Mouse (Mus musculus): ENCODE measurements around the gene Cd81.

Gene Cd81

GRCm38 (mm10) chr7:143052626-143053007, at the start of gene Cd81:
Cd81 (plus strand) TSS chr7:143052739.
- peak; percentile 62 for DNase-seq (ENCODE audit: low read depth, low spot score)

GRCm38 (mm10) chr7:143004727-143005343, 47.7 kb upstream of the Cd81 start, which contains the start of gene Tspan32:
Tspan32 (plus strand) TSS chr7:143005046.
- DNase-seq (ENCODE audit: low read depth, low spot score): no peak

GRCm38 (mm10) chr7:143005344-143006096, 47.0 kb upstream of the Cd81 start:
- DNase-seq (ENCODE audit: low read depth, low spot score): no peak

GRCm38 (mm10) chr7:143006097-143006755, 46.3 kb upstream of the Cd81 start:
- no peak for DNase-seq (ENCODE audit: low read depth, low spot score)

DNA sequence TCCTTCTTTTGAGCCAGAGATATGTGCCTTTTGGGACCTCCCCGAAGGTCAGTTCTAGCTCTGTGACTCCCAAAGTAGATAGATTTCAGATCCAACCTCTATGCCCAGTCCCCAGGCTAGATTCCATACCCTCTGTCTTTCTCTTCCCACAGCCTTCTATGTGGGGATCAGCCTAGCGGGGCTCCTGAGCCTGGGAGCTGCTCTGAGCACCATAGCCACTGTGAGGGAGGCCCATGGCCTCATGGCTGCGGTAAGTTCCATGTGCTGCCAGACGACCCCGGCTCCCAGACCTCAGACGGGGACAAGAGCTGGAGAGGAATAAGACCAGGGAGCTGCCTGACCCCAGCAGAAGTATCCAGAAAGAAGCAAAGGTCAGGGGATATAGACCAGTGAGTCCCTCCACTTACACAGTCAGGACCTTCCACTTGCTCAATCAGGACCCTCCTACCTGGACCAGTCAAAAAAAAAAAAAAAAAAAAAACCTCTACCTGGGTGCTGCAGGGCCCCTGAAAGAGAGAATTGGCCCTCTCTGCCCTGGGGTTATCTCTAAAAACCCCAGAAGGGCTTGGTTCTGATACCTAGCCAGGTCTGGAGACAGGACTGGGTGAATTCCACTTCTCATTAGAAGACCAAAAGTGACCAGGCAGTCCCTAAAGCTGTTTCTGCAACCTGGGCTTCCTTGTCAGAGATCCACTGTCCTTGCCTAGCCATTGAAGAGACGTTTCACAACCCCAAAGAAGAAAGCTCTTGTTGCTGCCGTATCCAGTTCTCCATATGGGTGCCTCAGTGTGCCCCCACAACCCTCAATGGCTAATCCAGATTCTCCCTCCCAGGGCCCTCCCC, 45.6 kb upstream of the Cd81 start:
- no peak for DNase-seq (ENCODE audit: low read depth, low spot score)

- peak; percentile 87 for DNase-seq (ENCODE audit: low read depth, low spot score)
Measured at GRCm38 (mm10) chr7:143007599-143008369, 44.8 kb upstream of the Cd81 start.

DNA sequence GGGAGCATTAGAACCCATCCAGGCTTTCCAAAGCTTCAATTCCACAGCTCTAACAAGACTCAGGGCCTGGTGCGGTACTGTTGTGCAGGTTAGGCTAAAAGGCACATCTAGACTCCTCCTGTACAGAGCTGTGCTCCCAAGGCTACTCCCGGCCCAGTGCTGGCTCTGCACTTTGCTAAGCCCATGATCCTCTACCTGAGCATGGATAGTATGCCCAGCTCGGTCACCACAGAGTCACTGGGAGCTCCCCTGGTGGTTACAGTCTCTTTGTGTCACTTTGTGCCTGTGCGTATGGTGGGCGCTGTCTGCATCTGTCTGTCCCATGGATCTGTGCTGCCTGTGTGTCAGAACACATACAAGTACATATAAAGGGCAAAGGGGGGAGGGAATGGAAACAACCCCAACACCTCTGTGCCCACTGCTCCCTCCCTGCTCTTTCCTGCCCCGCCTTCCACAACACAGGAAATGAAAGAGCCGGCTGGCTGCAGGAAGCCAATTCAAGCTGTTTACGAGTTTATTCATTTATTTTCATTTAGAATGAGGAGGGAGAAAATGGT, 44.1 kb upstream of the Cd81 start:
- no peak for DNase-seq (ENCODE audit: low read depth, low spot score)

GRCm38 (mm10) chr7:143008996-143009665, 43.4 kb upstream of the Cd81 start:
- no peak for DNase-seq (ENCODE audit: low read depth, low spot score)

DNA sequence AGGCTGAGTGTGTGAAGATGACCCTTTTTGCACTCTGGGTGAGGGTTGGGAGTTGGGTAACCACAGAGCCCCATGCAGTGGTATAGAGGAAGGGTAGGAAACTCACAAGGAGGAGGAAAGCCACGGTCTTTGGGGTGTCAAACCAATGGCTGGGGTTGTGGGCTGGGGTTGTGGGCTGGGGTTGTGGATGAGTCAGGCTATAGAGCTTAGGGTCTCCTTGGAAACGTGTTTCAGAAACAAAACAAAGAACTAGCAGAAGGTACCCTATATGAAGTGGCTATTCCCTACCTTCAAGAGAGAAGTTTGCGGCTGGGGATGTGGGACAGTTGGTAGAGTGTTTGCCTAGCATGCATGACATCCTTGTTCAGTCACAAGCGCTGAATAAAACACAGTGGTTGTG, 42.5 kb upstream of the Cd81 start:
- no peak for DNase-seq (ENCODE audit: low read depth, low spot score)

DNA sequence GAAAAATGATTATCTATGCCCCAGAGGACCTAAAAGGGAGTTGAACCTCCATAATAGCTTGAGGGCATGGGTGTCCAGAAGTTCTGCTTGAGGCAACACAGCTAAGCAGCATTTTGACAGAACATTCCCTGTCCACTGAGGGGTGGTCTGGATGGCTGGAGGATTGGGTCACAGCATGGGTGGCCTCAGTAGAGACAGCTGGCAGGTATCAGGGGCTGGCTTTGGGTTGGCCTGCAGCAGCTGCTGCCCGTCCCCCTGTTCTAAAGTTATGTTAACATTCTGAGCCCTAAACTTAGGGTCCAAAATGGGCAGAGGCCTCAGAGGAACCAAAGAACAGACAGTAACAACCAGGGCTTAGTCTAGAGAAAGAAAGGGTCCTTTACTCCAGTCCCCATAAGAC, 41.3 kb upstream of the Cd81 start:
- DNase-seq (ENCODE audit: low read depth, low spot score): no peak

GRCm38 (mm10) chr7:143012230-143012875, 40.2 kb upstream of the Cd81 start:
- DNase-seq (ENCODE audit: low read depth, low spot score): no peak

DNA sequence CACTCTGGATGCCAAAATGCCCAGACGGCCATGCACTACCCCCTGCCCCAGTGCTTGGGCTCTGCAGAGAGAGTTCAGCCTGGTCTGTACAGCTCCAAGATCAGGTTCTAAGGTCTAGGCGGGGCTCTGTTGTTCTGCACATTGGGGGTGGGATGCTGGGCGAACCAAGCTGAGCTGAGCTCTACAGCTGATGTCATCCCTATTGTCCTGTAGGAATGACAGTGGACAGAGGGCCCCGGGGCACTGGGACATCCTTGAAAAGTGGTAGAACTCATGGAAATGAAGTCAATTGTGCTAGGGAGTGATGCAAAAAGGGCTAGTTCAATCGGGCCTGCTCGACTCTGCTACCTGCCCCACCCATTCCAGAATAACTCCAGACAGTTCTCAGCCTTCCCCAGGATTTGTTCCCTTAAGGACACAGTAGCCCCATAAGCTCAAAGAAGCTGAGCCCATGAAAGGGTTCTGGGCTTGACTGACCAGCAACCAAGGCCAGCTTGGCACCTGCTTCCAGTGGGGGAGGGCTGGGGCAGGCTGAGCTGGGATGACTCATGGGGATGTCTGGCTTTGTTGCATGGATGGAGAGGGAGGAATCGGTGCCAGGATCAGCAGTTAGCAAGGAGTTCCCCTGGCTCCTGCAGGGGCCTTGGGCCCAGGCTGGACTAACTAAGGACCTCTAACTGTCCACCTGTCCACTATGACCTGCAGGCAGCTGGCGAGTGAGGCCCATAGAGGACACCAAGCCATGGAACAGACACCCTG, 38.9 kb upstream of the Cd81 start:
- no peak for DNase-seq (ENCODE audit: low read depth, low spot score)

DNA sequence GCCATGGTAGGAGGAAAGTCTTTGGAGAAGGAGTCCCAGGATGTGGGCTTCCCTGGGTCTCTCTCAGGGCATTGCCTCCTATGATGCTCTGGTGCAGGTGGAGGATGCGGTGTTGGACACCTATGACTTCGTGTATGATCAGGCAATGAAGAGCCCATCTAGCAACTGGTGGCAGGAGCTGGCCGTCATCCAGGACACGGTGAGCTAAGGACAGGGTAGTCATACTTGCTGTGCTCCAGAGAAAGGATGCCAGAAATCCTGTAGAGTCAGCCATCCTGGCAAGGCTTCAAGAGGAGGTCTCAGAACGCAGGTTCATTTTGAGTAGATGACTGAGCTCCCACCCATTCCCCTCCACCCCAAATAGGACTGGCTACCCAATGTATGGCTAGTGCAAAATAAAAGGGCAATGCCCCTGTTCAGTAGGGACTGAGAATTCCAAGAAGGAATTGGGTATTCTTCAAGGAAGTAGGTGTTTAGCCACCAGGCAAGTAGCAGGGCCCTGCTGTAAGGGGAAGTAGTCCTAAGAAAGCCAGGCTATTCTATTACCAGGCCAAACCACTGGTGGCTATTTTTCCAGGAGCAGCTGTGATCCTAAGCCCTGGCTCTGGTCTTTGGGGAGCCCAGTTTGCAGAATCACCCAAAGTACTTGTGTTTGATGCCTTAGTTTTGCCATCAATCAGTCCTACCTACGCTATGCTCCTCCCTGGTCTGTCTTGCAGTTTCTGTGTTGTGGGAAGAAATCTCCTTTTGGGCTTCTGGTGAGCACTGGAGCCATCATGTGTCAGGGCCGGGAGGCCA, 37.5 kb upstream of the Cd81 start:
- DNase-seq (ENCODE audit: low read depth, low spot score): no peak

DNA sequence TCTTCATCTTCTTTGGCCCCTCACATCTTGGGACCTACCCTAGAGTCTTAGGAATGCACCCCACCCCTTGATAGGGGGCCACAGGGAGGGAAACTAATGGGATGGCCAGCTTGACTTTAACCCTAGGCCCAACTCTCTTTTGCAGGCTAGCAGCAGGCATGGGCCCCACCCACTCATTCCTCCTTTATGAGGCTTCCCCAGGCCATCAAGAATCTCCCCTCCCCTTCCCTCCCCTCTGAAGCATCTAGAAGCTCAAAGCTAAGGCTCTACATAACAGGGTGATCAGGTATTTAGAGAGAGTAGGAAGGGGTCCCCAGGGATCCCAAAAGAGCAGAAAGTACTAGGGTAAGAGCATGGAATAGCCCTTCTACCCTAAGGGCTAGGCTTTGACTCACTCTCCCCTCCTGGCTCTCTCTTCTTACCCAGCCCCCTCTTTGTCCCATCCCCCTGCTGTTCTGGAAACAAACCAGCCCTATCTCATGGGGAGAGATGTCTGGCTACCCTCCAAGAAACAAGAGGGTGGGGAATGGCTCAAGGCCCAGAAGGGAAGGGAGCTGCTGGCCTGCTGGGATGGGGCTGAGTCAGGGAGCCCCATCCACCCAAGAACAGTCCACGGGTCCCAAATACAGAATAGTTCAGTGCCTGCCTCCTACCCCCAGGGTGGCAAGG, 36.6 kb upstream of the Cd81 start:
- DNase-seq (ENCODE audit: low read depth, low spot score): no peak

DNA sequence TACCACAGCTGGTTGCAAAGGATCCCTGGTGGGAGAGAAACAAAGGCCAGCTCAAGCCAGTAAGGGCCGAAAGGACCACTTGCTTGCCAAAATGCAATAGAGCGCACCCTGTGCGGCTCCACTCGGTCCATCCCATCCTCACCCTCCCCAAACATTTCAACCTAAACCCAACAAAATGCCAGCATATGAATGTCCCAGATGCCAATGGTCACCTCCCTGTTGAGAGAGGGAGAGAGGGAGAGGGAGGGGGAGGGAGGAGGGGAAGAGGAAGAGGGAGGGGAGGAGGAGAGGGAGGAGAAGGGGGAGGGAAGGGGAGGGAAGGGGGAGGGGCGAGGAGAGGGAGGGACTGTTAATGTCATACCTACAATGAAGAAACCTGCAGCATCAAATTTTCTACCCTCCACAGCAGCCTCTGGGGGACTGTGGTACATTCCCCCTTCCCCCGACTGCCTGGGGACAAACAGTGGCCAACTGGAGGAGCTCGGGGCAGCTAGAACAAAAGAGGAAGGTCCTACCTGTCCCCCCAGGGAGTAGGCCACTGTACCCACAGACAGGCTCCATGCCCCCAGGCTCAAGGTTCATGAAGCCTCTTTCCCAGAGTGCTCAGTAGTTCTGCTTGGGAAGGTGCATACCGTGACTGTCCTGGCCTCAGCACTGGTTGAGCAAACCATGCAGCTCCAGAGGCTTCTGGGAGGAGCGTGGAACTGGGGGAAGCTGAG, 36.0 kb upstream of the Cd81 start:
- DNase-seq (ENCODE audit: low read depth, low spot score): no peak

GRCm38 (mm10) chr7:143017181-143017580, 35.4 kb upstream of the Cd81 start:
- no peak for DNase-seq (ENCODE audit: low read depth, low spot score)

- DNase-seq (ENCODE audit: low read depth, low spot score): no peak
Measured at GRCm38 (mm10) chr7:143020040-143020439, 32.5 kb upstream of the Cd81 start.

Data from retina, postnatal 7 days (tissue).